Mouse (Mus musculus) hindbrain, postnatal 0 days (tissue): ENCODE data around the gene Baz2b. TPM values are rescaled to one million over a fixed set of nuclear protein-coding genes. Genes with fewer than 3 reads are reported as not detected.
A peak's percentile ranks its signal among the peaks of the same experiment; 100 is the strongest.

Source experiments
- ATAC-seq: fragments of 200-750 bp; cut with Nextera tagmentation; 2 replicates; pipeline ENCODE4 v1.8.0; 2017; ENCODE audit warnings: mild to moderate bottlenecking, moderate TSS enrichment, moderate library complexity
- DNase-seq: peaks from one replicate; pipeline ENCODE4 v3.0.0-alpha.2; 2015; ENCODE audit warnings: low spot score
- H3K27ac ChIP-seq: fragments of 300-500 bp; sonication (generic); 2 replicates; pipeline ENCODE4 v1.5.1; 2014; ENCODE audit warnings: mild to moderate bottlenecking
- H3K27me3 ChIP-seq: fragments of 300-500 bp; sonication (generic); 2 replicates; pipeline ENCODE4 v1.6.1; 2014; ENCODE audit warnings: low read length, mixed read lengths; ENCODE audit not compliant: insufficient read depth
- H3K36me3 ChIP-seq: fragments of 300-500 bp; sonication (generic); 2 replicates; pipeline ENCODE4 v1.6.1; 2014; ENCODE audit warnings: low read length, mixed read lengths; ENCODE audit not compliant: insufficient read depth
- H3K4me1 ChIP-seq: fragments of 300-500 bp; sonication (generic); 2 replicates; pipeline ENCODE4 v1.6.1; 2014; ENCODE audit warnings: antibody characterized with exemption, low read length, mixed read lengths; ENCODE audit not compliant: insufficient read depth
- H3K4me2 ChIP-seq: fragments of 300-500 bp; sonication (generic); 2 replicates; pipeline ENCODE4 v1.6.1; 2014; ENCODE audit warnings: low read depth, mild to moderate bottlenecking, low read length, moderate library complexity, mixed read lengths
- H3K4me3 ChIP-seq: fragments of 300-500 bp; sonication (generic); 2 replicates; pipeline ENCODE4 v1.5.1; 2014; ENCODE audit warnings: low read length
- H3K9ac ChIP-seq: fragments of 300-500 bp; sonication (generic); replicated peaks from 2 replicates; pipeline ENCODE4 v1.6.1; 2014; ENCODE audit warnings: mild to moderate bottlenecking, low read length, moderate library complexity, mixed read lengths
- H3K9me3 ChIP-seq: fragments of 300-500 bp; sonication (generic); 2 replicates; pipeline ENCODE4 v1.6.1; 2016; ENCODE audit warnings: low read length, mixed read lengths
- CTCF ChIP-seq: IDR thresholded peaks from 2 replicates; pipeline ENCODE4 v1.5.1; 2016; ENCODE audit warnings: antibody characterized with exemption, control low read depth, low read depth
- WGBS: fragments of 180-500 bp; shearing (Covaris S2); extraction: QIAGEN DNeasy Blood & Tissue Kit; methylation state at CpG from one replicate; pipeline ENCODE4 v1.1.7; 2014; 5-methylcytosine and 5-hydroxymethylcytosine counted together
- polyA plus RNA-seq: library from polyadenylated mRNA; unstranded; fragments of >200 nt; fragmentation: Nextera tagmentation; extraction: Ambion mirVana; gene quantifications from 2 replicates; pipeline ENCODE4 v1.2.1, GENCODE M21; 2015
- total RNA-seq: library from RNA; depleted of rRNA; stranded (reverse); fragments of >200 nt; gene quantifications from 2 replicates; pipeline ENCODE4 v1.2.3, GENCODE M21; 2014; rRNA removed

Gene Baz2b
- total RNA-seq, result 62.3 and 79.4 TPM in 2 replicates
- 71.3 and 74.7 TPM in 2 replicates for polyA plus RNA-seq

DNA sequence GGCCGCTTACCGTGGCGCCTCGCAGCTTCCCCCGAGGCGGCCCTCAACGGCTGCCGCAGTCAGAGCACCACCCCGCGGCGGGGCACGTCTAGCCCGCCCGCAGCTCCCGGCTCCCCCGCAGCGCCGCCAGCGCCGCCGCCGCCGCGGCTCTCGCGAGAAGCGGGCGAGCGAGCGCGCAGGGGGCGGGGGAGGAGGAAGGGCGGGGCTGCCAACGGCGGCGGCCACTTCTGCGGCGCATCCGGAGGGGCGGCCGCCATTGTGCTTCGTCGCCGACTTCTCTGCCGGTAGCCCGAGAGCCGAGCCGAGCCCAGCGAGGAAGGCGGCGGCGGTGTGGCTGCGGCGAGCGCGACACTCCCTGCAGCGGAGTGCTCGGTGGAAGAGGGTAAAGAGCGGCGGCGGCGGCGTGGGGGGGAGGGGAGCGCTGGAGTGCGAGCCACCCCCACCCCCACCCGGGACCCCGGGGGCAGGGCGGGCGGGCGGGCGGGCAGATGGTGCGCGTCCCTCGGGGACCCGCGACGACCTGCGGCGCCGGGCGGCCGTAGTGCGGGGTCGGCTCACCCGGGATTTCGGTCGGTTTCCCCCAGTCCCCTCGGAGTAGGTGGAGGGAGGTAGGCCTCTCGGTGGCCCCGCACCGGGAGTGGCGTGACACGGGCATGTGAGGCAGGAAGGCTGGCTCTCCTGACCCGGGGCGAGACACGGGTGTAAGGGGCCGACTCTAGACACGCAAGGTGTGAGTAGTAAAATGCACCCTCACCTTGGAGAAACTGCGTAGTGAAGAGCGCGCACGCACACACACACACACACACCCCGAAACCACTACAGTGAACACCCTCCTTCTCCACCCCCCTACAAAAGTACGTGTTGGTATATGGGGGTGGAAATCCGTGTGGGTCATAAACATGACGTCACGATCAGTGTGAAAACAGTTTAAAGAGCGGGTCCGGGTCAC is at the start of gene Baz2b, which contains the start of gene March7:
Gene Baz2b, minus strand, starts transcription at position 137 of the 949 bp plus-strand sequence.
Gene March7, plus strand, starts transcription at position 185 of the 949 bp plus-strand sequence.
- H3K27me3 ChIP-seq, result no peaks in the 10 kb centered on the region
- no peaks in the 10 kb centered on the region for H3K36me3 ChIP-seq
- ATAC-seq (peak; percentile 94), DNase-seq (peak; percentile 95)
- peak within 1 kb of the TSS; percentile 97 for H3K9ac ChIP-seq
- no peaks in the 10 kb centered on the region for H3K9me3 ChIP-seq
- TF ChIP-seq CTCF, result no peak
- peak within 1 kb of the TSS; percentile 92 for H3K27ac ChIP-seq
- under 1% methylated on average over 84 of the region's 109 CpGs for WGBS
- peaks cover 24% of the 10 kb centered on the region; the same call in 1 of the 2 replicates for H3K4me1 ChIP-seq
- H3K4me2 ChIP-seq, result peak within 1 kb of the TSS; percentile 80
- H3K4me3 ChIP-seq, result peak within 1 kb of the TSS; percentile 88

GRCm38 (mm10) chr2:60259186-60259585 is 49.5 kb upstream of the Baz2b start:
- Histone ChIP-seq H3K4me3 (no peak overlapping the region), H3K9me3 (no peaks in the 10 kb centered on the region), H3K4me2 (no peak overlapping the region), H3K4me1 (no peaks in the 10 kb centered on the region), H3K36me3 (no peaks in the 10 kb centered on the region), H3K9ac (no peak overlapping the region), H3K27ac (no peak overlapping the region), H3K27me3 (no peaks in the 10 kb centered on the region)
- TF ChIP-seq CTCF, result no peak
- DNase-seq, result no peak
- no peak for ATAC-seq
- WGBS, result 95% methylated on average over 5 of the region's 5 CpGs

DNA sequence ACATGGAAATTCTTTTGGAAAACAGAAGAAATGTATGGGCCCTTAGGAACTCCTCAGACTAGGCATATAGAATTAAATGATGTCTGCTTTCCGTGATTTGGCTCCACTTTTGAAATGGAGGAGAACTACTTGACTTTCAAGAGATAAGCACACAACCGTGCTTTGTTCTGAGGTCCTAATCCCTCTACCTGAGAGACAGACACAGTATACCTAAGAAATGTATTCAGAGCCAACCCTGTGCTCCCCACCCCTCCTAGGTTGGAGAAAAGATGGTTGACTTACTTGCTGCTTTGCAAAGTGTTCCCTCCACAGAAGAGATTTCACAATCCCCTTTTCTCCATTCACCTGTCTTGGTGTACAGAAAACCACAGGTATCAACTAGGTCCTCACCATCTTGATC is 47.1 kb upstream of the Baz2b start:
- Histone ChIP-seq H3K36me3 (no peaks in the 10 kb centered on the region), H3K9me3 (no peaks in the 10 kb centered on the region), H3K4me1 (no peaks in the 10 kb centered on the region), H3K4me3 (no peak overlapping the region), H3K9ac (no peak overlapping the region), H3K27me3 (no peaks in the 10 kb centered on the region), H3K27ac (no peak overlapping the region), H3K4me2 (no peak overlapping the region)
- TF ChIP-seq CTCF, result no peak
- no peak for ATAC-seq
- DNase-seq, result no peak
- 93% methylated on average over 2 of the region's 2 CpGs for WGBS

GRCm38 (mm10) chr2:60253506-60253905 is 43.9 kb upstream of the Baz2b start:
- TF ChIP-seq CTCF, result no peak
- Histone ChIP-seq H3K9ac (no peak overlapping the region), H3K4me2 (no peak overlapping the region), H3K4me1 (no peaks in the 10 kb centered on the region), H3K27me3 (no peaks in the 10 kb centered on the region), H3K36me3 (no peaks in the 10 kb centered on the region), H3K9me3 (no peaks in the 10 kb centered on the region), H3K4me3 (no peak overlapping the region), H3K27ac (no peak overlapping the region)
- DNase-seq (no peak), ATAC-seq (no peak)

- Histone ChIP-seq H3K36me3 (no peaks in the 10 kb centered on the region), H3K27ac (no peak overlapping the region), H3K4me3 (no peak overlapping the region), H3K9ac (no peak overlapping the region), H3K4me1 (no peaks in the 10 kb centered on the region), H3K27me3 (no peaks in the 10 kb centered on the region), H3K9me3 (no peaks in the 10 kb centered on the region), H3K4me2 (no peak overlapping the region)
- no peak for ATAC-seq
- no peak for DNase-seq
- 84% methylated on average over 4 of the region's 4 CpGs for WGBS
- TF ChIP-seq CTCF, result no peak
These were observed 43.1 kb upstream of the Baz2b start for GRCm38 (mm10) chr2:60252782-60253181.

- WGBS, result 79% methylated on average over 7 of the region's 7 CpGs
- no peaks in the 10 kb centered on the region for H3K9me3 ChIP-seq
- H3K4me3 ChIP-seq, result no peak overlapping the region
- DNase-seq (no peak), ATAC-seq (no peak)
- H3K36me3 ChIP-seq, result peaks cover 42% of the 10 kb centered on the region
- no peak overlapping the region for H3K27ac ChIP-seq
- H3K4me1 ChIP-seq, result no peaks in the 10 kb centered on the region
- no peak overlapping the region for H3K4me2 ChIP-seq
- no peaks in the 10 kb centered on the region for H3K27me3 ChIP-seq
- no peak for TF ChIP-seq CTCF
- no peak overlapping the region for H3K9ac ChIP-seq
These were observed 24.9 kb upstream of the Baz2b start for GRCm38 (mm10) chr2:60234506-60234905.

GRCm38 (mm10) chr2:60233147-60233546 is 23.5 kb upstream of the Baz2b start:
- ATAC-seq, result no peak
- no peak overlapping the region for H3K9ac ChIP-seq

More at GRCm38 (mm10) chr2:60233147-60233546, 23.5 kb upstream of the Baz2b start:
- Histone ChIP-seq H3K4me3 (no peak overlapping the region), H3K4me1 (no peaks in the 10 kb centered on the region), H3K36me3 (peaks cover 37% of the 10 kb centered on the region), H3K4me2 (no peak overlapping the region), H3K27ac (no peak overlapping the region), H3K27me3 (no peaks in the 10 kb centered on the region), H3K9me3 (no peaks in the 10 kb centered on the region)
- TF ChIP-seq CTCF, result no peak
- 82% methylated on average over 2 of the region's 2 CpGs for WGBS
- DNase-seq, result no peak
